ENCODE assay signal across 1 mouse cellular context in genomic region chr7:45134544-45135026, GRCm38 (mm10).
TF ChIP-seq lines count a peak whose summit lies in the region.

No protein-coding gene starts in this region.

TF ChIP-seq in CH12.LX, 34 proteins besides CTCF, POLR2A, EP300 and RAD21:
- TF ChIP-seq NRF1 (IDR thresholded peaks at IDR 0.05; ENCODE audit: low read depth, low read length) (no peak), MEF2A (IDR thresholded peaks at IDR 0.05; ENCODE audit: borderline replicate concordance, low read depth, low read length) (no peak), CHD1 (IDR thresholded peaks at IDR 0.05; ENCODE audit: low read depth, low read length) (no peak)
